Mouse (Mus musculus) midbrain, postnatal 0 days (tissue): ENCODE measurements around the gene Samd14. TPM values are rescaled to one million over a fixed set of nuclear protein-coding genes. Genes with fewer than 3 reads are reported as not detected.

Experiments used
- ATAC-seq: fragments of 200-750 bp; cut with Nextera tagmentation; 2 replicates; pipeline ENCODE4 v1.8.0; 2017; ENCODE audit warnings: moderate number of reproducible peaks, mild to moderate bottlenecking, moderate TSS enrichment, moderate library complexity; ENCODE audit not compliant: low FRiP score
- DNase-seq: peaks from one replicate; pipeline ENCODE4 v3.0.0-alpha.2; 2015; ENCODE audit warnings: low spot score
- H3K27ac ChIP-seq: fragments of 300-500 bp; sonication (generic); 2 replicates; pipeline ENCODE4 v1.5.1; 2014; ENCODE audit warnings: low read depth, mild to moderate bottlenecking, low read length, mixed read lengths
- H3K27me3 ChIP-seq: fragments of 300-500 bp; sonication (generic); 2 replicates; pipeline ENCODE4 v1.6.1; 2014; ENCODE audit warnings: low read length, control low read depth, mixed read lengths; ENCODE audit not compliant: insufficient read depth
- H3K36me3 ChIP-seq: fragments of 300-500 bp; sonication (generic); 2 replicates; pipeline ENCODE4 v1.6.1; 2014; ENCODE audit warnings: low read length, control low read depth, mixed read lengths; ENCODE audit not compliant: insufficient read depth
- H3K4me1 ChIP-seq: fragments of 300-500 bp; sonication (generic); 2 replicates; pipeline ENCODE4 v1.6.1; 2014; ENCODE audit warnings: mild to moderate bottlenecking, control low read depth, antibody characterized with exemption, low read length, mixed read lengths; ENCODE audit not compliant: insufficient read depth
- H3K4me2 ChIP-seq: fragments of 300-500 bp; sonication (generic); 2 replicates; pipeline ENCODE4 v1.6.1; 2014; ENCODE audit warnings: low read depth, mild to moderate bottlenecking, low read length, mixed read lengths; ENCODE audit not compliant: poor library complexity, severe bottlenecking
- H3K4me3 ChIP-seq: fragments of 300-500 bp; sonication (generic); 2 replicates; pipeline ENCODE4 v1.5.1; 2014; ENCODE audit warnings: low read depth, mild to moderate bottlenecking, low read length, moderate library complexity
- H3K9ac ChIP-seq: fragments of 300-500 bp; sonication (generic); replicated peaks from 2 replicates; pipeline ENCODE4 v1.6.1; 2014; ENCODE audit warnings: mild to moderate bottlenecking, low read length, moderate library complexity, mixed read lengths; ENCODE audit not compliant: poor library complexity, severe bottlenecking
- H3K9me3 ChIP-seq: fragments of 300-500 bp; sonication (generic); 2 replicates; pipeline ENCODE4 v1.6.1; 2016; ENCODE audit warnings: low read length, control low read depth
- CTCF ChIP-seq: IDR thresholded peaks from 2 replicates; pipeline ENCODE4 v1.5.1; 2016; ENCODE audit warnings: antibody characterized with exemption, mild to moderate bottlenecking
- WGBS: fragments of 180-500 bp; shearing (Covaris S2); extraction: QIAGEN DNeasy Blood & Tissue Kit; methylation state at CpG from one replicate; pipeline ENCODE4 v1.1.7; 2014; 5-methylcytosine and 5-hydroxymethylcytosine counted together
- polyA plus RNA-seq: library from polyadenylated mRNA; unstranded; fragments of >200 nt; fragmentation: Nextera tagmentation; extraction: Ambion mirVana; gene quantifications from 2 replicates; pipeline ENCODE4 v1.2.1, GENCODE M21; 2015
- total RNA-seq: library from RNA; depleted of rRNA; stranded (reverse); fragments of >200 nt; gene quantifications from 2 replicates; pipeline ENCODE4 v1.2.3, GENCODE M21; 2014

Gene Samd14
- total and polyA plus RNA-seq, 2 experiments from 2014 or later: 158 to 243 TPM

DNA sequence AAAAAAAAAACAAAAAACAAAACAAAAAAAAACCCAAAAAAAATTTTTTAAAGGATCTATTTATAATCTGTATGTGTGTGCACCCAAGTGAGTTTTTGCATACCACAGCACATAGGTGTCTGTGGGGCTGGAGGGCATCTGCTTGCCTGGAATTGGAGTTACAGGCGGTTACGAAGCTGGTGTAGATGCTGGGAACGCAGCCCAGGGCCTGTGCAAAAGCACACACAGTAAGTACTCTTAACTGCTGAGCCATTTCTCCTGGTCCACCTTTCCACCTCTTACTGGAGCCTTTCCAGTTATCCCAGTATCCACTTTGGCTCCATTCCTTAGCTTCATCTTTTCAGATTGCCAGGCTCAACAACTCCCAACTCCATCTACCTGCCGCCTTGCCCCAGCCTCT is 33.4 kb downstream of the Samd14 start:
- 96% methylated on average over 4 of the region's 4 CpGs for WGBS
- Histone ChIP-seq H3K27ac (no peak overlapping the region), H3K36me3 (peaks cover 18% of the 10 kb centered on the region), H3K4me2 (no peak overlapping the region), H3K4me3 (no peak overlapping the region), H3K4me1 (peaks cover 5% of the 10 kb centered on the region; the same call in 1 of the 2 replicates), H3K9me3 (no peaks in the 10 kb centered on the region), H3K9ac (no peak overlapping the region), H3K27me3 (no peaks in the 10 kb centered on the region)
- ATAC-seq (no peak), DNase-seq (no peak)
- TF ChIP-seq CTCF: no peak

DNA sequence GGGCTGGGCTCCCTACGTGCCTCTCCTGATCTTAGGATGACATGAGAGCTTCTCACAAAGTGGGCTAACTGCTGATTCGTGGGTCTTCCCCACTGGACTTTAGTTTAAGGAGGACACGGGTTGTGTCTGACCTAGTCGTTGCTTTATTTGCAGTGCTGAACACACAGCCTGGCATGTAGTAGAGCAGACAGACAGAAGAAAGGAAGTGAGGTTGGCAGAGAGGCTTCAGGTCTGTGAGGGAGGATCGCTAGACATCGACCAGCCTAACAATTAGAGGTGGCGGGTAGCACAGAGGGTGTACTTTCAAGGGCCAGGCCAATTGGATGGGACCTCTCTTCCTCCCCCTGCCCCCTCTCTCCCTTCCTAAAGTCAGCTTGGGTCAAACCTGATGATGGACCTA is 33.9 kb downstream of the Samd14 start:
- Histone ChIP-seq H3K4me3 (no peak overlapping the region), H3K27ac (no peak overlapping the region), H3K36me3 (peaks cover 18% of the 10 kb centered on the region), H3K9me3 (no peaks in the 10 kb centered on the region), H3K4me2 (no peak overlapping the region), H3K9ac (no peak overlapping the region), H3K4me1 (peaks cover 5% of the 10 kb centered on the region; the same call in 1 of the 2 replicates), H3K27me3 (no peaks in the 10 kb centered on the region)
- no peak for TF ChIP-seq CTCF
- 56% methylated on average over 7 of the region's 7 CpGs for WGBS
- no peak for DNase-seq
- no peak for ATAC-seq

DNA sequence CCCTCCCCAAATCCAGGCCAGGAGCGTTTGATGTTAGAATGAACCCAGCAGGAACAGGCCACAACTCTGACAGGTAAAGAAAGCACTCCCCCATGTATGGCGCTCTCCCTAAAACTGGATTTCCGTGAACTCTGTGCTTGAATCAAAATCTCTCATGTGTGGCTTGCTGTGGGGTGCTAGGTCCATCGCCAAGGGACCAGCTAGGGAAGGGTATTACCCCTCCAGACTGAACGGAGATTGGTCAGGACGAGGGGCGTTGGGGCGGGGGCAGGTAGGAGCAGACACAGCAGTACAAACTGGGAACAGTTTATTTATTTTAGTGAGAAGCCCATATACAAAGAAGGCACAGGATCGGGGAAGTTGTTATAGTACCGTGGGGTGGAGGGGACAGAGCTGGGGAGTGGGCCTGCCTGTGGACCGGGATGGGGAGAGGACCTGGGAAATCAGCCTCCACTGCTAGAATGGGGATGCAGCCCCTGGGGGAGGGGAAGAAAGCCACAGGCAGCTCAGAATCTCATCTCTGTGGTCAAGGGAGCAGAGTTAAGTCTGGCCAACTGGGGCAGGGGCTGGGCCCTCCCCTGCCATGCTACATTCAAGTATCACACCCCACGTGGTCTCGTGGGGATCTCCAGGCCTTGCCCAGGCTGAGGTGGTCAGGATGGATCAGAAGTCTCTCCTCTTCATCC is 34.6 kb downstream of the Samd14 start:
- ATAC-seq: no peak
- Histone ChIP-seq H3K9ac (no peak overlapping the region), H3K4me1 (peaks cover 5% of the 10 kb centered on the region; the same call in 1 of the 2 replicates), H3K4me3 (no peak overlapping the region), H3K27ac (no peak overlapping the region), H3K27me3 (no peaks in the 10 kb centered on the region), H3K36me3 (peaks cover 15% of the 10 kb centered on the region), H3K4me2 (no peak overlapping the region), H3K9me3 (no peaks in the 10 kb centered on the region)
- no peak for DNase-seq
- 50% methylated on average over 13 of the region's 13 CpGs for WGBS
- no peak for TF ChIP-seq CTCF

- peak; percentile 94 for TF ChIP-seq CTCF
- no peaks in the 10 kb centered on the region for H3K9me3 ChIP-seq
- DNase-seq (peak; percentile 82), ATAC-seq (peak; percentile 41; the same call in 1 of the 2 replicates)
- H3K9ac ChIP-seq: no peak overlapping the region
- no peaks in the 10 kb centered on the region for H3K4me1 ChIP-seq
- 56% methylated on average over 9 of the region's 9 CpGs for WGBS
- H3K36me3 ChIP-seq: peaks cover 24% of the 10 kb centered on the region
- no peak overlapping the region for H3K4me2 ChIP-seq
- H3K27me3 ChIP-seq: no peaks in the 10 kb centered on the region
- H3K4me3 ChIP-seq: no peak overlapping the region
- H3K27ac ChIP-seq: no peak overlapping the region
Measured at GRCm38 (mm10) chr11:95046980-95047680, 37.5 kb downstream of the Samd14 start.

- H3K27me3 ChIP-seq: no peaks in the 10 kb centered on the region
- ATAC-seq: no peak
- H3K36me3 ChIP-seq: peaks cover 38% of the 10 kb centered on the region
- TF ChIP-seq CTCF: no peak
- no peak overlapping the region for H3K9ac ChIP-seq
- no peaks in the 10 kb centered on the region for H3K4me1 ChIP-seq
- H3K4me3 ChIP-seq: no peak overlapping the region
- H3K27ac ChIP-seq: no peak overlapping the region
- DNase-seq: no peak
- H3K4me2 ChIP-seq: no peak overlapping the region
- WGBS: 72% methylated on average over 9 of the region's 9 CpGs
- no peaks in the 10 kb centered on the region for H3K9me3 ChIP-seq
Measured at GRCm38 (mm10) chr11:95053062-95053461, 43.4 kb downstream of the Samd14 start.

DNA sequence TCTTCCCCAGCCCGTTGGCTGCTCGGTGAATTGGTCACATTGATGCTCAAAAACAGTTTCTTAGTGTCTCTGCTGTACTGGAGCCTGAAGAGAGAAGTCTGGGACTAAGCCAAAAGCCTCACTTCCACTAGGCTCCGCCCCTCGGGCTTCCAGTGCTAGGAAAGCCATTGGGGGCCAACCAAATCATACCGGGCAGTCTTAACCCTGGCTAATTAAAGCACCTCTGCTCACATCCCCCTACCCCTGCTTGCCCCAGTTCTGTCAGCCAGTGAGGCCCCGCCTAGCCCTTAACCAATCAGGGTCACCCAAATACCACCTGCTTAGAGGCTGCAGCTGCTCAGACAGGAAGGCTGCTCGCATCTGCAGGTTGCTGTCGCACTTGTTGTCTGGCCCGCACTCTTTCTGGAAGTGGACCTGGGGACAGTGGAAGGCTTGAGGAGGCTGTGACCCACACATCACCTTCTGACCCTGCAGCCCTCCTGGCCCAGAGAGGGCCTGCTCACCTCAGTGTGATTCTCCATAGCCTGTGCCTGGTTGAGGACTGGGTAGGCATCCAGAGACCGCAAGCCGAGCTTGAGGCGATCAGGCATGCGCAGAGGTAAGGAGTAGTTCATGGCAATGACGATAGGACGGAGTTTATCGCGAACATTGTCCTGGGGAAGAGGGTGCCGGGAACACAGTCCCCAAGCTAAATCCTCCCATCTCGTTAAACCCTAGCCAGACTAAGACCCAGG is 47.3 kb downstream of the Samd14 start:
- DNase-seq (peak; percentile 48), ATAC-seq (peak; percentile 49)
- H3K4me2 ChIP-seq: no peak overlapping the region
- H3K27me3 ChIP-seq: no peaks in the 10 kb centered on the region
- H3K4me3 ChIP-seq: no peak overlapping the region
- H3K27ac ChIP-seq: no peak overlapping the region
- H3K9ac ChIP-seq: no peak overlapping the region
- H3K36me3 ChIP-seq: peaks cover 56% of the 10 kb centered on the region
- no peaks in the 10 kb centered on the region for H3K9me3 ChIP-seq
- 23% methylated on average over 19 of the region's 19 CpGs for WGBS
- no peaks in the 10 kb centered on the region for H3K4me1 ChIP-seq
- TF ChIP-seq CTCF: no peak
